Mouse (Mus musculus): Measurements from ENCODE around the gene Krt81.

Krt81 gene

GRCm38 (mm10) chr15:101463651-101464050 lies at the start of gene Krt81:
Gene Krt81 (minus strand): TSS chr15:101463751.
- DNase-seq = no peak

- DNase-seq = no peak
Observed at GRCm38 (mm10) chr15:101508247-101508646, 44.7 kb upstream of the Krt81 start.

- peak; percentile 25 to 28 for DNase-seq
Observed at GRCm38 (mm10) chr15:101506896-101507758, 43.6 kb upstream of the Krt81 start.

- DNase-seq = peak; percentile 29 to 46
Observed at GRCm38 (mm10) chr15:101497181-101497580, 33.6 kb upstream of the Krt81 start.

GRCm38 (mm10) chr15:101495266-101495665 lies 31.7 kb upstream of the Krt81 start:
- DNase-seq = no peak

GRCm38 (mm10) chr15:101494203-101494602 lies 30.7 kb upstream of the Krt81 start:
- DNase-seq = no peak

- no peak for DNase-seq
Observed at GRCm38 (mm10) chr15:101493713-101494112, 30.2 kb upstream of the Krt81 start.

- DNase-seq = no peak
Observed at GRCm38 (mm10) chr15:101492718-101493117, 29.2 kb upstream of the Krt81 start.

GRCm38 (mm10) chr15:101491431-101491830 lies 27.9 kb upstream of the Krt81 start, which contains the start of gene Krt83:
Gene Krt83 (minus strand): TSS chr15:101491512.
- peak in 1 of 2 experiments; percentile 21 for DNase-seq

GRCm38 (mm10) chr15:101485911-101486635 lies 22.5 kb upstream of the Krt81 start:
- DNase-seq = no peak

GRCm38 (mm10) chr15:101484939-101485338 lies 21.4 kb upstream of the Krt81 start:
- DNase-seq = no peak

GRCm38 (mm10) chr15:101483646-101484045 lies 20.1 kb upstream of the Krt81 start:
- no peak for DNase-seq

- DNase-seq = no peak
Observed at GRCm38 (mm10) chr15:101482056-101482455, 18.5 kb upstream of the Krt81 start.

- peak; percentile 43 to 53 for DNase-seq
Observed at GRCm38 (mm10) chr15:101479666-101480060, 16.1 kb upstream of the Krt81 start.

- peak; percentile 81 for DNase-seq
Observed at GRCm38 (mm10) chr15:101479007-101479665, 15.6 kb upstream of the Krt81 start.

GRCm38 (mm10) chr15:101472952-101473528 lies 9.5 kb upstream of the Krt81 start, which contains the start of gene Krt86:
Gene Krt86 (plus strand): TSS chr15:101473478.
- DNase-seq = no peak

GRCm38 (mm10) chr15:101469093-101469492 lies 5.5 kb upstream of the Krt81 start:
- no peak for DNase-seq

GRCm38 (mm10) chr15:101459283-101459682 lies 4.3 kb downstream of the Krt81 start:
- peak; percentile 40 to 42 for DNase-seq

- peak; percentile 47 to 51 for DNase-seq
Observed at GRCm38 (mm10) chr15:101458361-101458930, 5.1 kb downstream of the Krt81 start.

GRCm38 (mm10) chr15:101455891-101456290 lies 7.7 kb downstream of the Krt81 start:
- no peak for DNase-seq

GRCm38 (mm10) chr15:101455292-101455691 lies 8.3 kb downstream of the Krt81 start:
- DNase-seq = no peak

- DNase-seq = no peak
Observed at GRCm38 (mm10) chr15:101454774-101455173, 8.8 kb downstream of the Krt81 start.

All from cerebellum, postnatal 10 days (tissue).